Mouse (Mus musculus): ENCODE measurements around the gene Rem1.

Rem1 gene

GRCm38 (mm10) chr2:152675252-152675791, 48.6 kb downstream of the Rem1 start:
- DNase-seq (ENCODE audit: low spot score in 2 of 2), result no peak

GRCm38 (mm10) chr2:152678302-152678701, 51.6 kb downstream of the Rem1 start:
- peak in 1 of 2 experiments; percentile 18 for DNase-seq (ENCODE audit: low spot score in 2 of 2)

DNA sequence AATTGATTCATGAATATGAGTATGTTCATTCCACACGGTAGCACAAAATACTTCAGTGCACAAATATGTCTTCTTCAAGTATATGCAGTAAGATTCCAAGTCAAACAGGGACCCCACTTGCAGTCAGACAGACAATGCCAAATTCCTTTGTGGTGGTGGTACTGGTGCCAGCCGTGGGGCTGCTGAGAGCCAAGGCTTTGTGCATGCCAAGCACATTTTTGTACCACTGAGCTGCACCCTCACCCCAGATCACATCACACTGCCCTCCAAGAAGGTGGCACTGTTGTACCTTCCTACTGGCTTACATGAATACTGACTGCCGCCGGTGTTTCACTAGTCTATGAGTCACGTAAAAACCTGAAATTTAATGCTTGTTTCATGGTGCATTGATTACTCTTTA, 52.2 kb downstream of the Rem1 start:
- DNase-seq (ENCODE audit: low spot score in 2 of 2), result no peak

DNA sequence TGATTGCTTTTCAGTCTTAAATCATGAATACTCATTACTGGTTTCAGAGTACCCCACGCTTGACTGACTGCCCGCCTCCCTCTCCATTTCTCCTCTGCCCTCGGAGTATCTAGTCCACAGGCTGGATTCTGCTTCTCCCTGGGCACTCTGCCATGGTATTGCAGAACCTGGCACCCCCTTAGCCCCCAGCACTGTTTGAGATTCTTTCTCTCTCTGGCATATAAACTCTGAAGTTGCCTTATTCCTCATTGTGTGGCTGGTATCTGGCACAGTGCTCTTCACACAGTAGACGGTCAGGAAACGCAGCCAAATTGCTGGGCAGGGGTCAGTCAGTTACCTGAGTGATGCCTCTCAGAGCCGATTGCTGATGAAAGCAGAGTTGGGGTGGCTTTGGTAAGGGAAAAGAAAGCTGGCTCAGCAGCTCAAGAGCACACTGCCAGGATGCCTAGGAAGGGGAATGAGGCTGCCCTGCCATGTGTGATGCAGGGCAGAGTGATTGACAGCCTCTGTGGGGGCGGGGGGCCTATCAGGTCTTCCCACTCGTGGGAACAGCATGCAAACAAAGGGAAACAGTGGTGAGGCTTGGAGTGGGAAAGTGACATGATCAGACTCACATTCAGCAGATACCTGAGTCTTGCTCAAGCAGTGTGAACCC, 53.1 kb downstream of the Rem1 start:
- no peak for DNase-seq (ENCODE audit: low spot score in 2 of 2)

DNA sequence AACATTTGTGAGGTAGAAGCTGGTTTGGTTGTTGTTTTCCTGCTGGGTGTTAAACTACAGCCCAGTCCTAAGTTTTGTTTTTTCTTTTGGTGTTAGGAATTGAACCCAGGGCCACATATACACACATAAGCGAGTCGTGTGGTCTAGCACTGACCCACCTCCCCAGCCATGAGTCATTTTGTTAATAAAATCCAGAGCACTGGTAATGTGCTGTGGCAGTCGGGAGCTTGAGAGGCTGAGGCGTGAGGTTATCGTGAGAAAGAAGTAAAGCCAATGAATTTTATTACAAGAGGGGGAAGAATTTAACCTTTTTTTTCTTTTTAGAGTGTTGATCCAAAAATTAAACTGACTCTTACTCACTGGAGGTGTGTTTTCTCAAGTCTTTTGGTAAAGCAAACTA, 56.3 kb downstream of the Rem1 start:
- no peak for DNase-seq (ENCODE audit: low spot score in 2 of 2)

Data from spleen, postnatal 36 days (tissue).